Mouse (Mus musculus): ENCODE measurements around the gene Txnrd2. TPM values are rescaled to one million over a fixed set of nuclear protein-coding genes. Genes with fewer than 3 reads are reported as not detected.

Gene Txnrd2
- polyA plus RNA-seq, 1 experiment from 2014 or later, result 83.7 TPM

DNA sequence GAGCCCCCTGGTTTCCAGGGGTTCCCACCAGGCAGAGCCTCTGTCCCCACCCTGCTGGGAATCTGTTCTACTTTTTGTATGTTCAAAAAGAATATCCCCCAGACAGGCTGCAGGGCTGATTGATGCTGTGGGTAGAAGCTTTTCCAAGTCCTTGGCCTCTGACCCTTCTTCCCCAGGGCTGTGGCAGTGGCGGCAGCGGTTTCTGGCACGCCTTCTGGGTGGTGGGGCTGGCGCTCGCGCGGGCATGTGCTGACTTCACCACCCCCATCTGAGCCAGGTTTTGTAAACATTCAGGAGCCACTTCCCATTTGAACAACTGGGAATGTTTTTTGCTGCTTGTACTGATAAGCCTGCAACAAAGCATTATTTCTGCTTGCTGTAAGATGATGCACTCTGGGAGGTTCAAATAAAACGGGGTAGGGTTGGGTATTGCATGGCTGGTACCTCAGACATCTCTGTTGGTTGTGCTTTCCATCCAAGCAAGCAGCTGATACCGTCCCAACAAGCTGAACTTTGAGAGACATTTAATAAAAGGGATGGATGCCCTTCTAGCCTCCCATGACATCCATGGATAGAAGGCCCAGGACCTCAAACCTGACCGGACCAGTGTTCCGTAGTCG, 33.3 kb downstream of the Txnrd2 start:
- WGBS, result 8% methylated on average over 12 of the region's 12 CpGs
- Histone ChIP-seq H3K9me3 (ENCODE audit: control insufficient read depth, low read length) (no peaks in the 10 kb centered on the region), H3K9ac (ENCODE audit: low read depth, low read length) (peak overlapping the region; percentile 6; the same call in 1 of the 2 replicates), H3K4me3 (ENCODE audit: low read depth, low read length) (peak overlapping the region; percentile 1; the same call in 1 of the 2 replicates), H3K4me1 (replicated peaks; ENCODE audit: control insufficient read depth, insufficient read depth, low read length) (peaks cover 26% of the 10 kb centered on the region), H3K27ac (ENCODE audit: low read depth, low read length) (peak overlapping the region; percentile 38; the same call in 1 of the 2 replicates), H3K27me3 (replicated peaks; ENCODE audit: control insufficient read depth, insufficient read depth, low read length) (no peaks in the 10 kb centered on the region), H3K4me2 (peak overlapping the region; percentile 45), H3K36me3 (ENCODE audit: control insufficient read depth, insufficient read depth, low read length) (peaks cover 28% of the 10 kb centered on the region)
- ATAC-seq (replicated peaks; ENCODE audit: low FRiP score) (peak; percentile 22), DNase-seq (ENCODE audit: low spot score) (no peak)

DNA sequence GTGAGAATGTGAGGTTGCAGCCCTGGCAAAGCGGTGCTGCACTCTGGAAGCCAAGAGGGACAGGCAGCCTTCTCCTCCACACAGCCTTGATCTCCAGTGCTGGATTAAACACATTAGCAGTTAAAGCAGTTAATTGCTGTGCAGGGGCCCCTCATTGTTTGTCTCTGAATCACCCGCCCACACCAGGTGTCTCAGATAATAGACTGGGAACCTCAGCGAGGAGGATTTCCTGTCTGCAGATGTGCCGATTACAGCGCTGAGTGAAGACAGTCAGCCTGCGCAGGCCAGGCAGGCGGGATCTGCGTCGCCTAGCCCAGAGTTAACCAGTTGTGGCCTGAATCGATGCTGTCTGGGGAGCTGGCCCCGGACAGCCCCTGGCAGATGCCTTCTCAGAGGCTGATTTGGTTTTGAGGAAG, 33.8 kb downstream of the Txnrd2 start:
- Histone ChIP-seq H3K27ac (ENCODE audit: low read depth, low read length) (no peak overlapping the region), H3K4me3 (ENCODE audit: low read depth, low read length) (no peak overlapping the region; the same call in 1 of the 2 replicates)
- peak; percentile 73 for DNase-seq (ENCODE audit: low spot score)

DNA sequence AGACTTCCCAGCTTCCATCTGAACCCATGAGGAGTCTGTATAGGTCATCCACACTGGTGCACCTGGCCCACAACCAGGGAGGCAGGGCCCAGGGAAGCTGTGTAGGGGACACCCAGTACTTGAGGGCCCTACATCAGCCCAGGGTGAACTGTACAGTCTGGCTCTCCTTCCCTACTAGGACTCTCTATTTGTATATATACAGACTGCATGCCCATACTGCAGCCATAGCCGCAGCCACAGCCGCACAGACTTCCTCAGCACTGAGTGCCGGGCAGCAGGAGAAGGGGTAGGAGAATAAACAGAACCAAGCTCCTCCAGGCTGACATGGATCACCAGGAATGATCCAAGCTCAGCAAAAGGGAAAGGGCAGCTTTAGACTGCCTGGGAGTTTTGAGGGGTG, 34.6 kb downstream of the Txnrd2 start:
- H3K36me3 ChIP-seq (ENCODE audit: control insufficient read depth, insufficient read depth, low read length), result peaks cover 25% of the 10 kb centered on the region

More for the DNA sequence above, 33.8 kb downstream of the Txnrd2 start:
- WGBS, result under 1% methylated on average over 11 of the region's 11 CpGs
- Histone ChIP-seq H3K27me3 (replicated peaks; ENCODE audit: control insufficient read depth, insufficient read depth, low read length) (no peaks in the 10 kb centered on the region), H3K9me3 (ENCODE audit: control insufficient read depth, low read length) (no peaks in the 10 kb centered on the region), H3K4me1 (replicated peaks; ENCODE audit: control insufficient read depth, insufficient read depth, low read length) (peaks cover 26% of the 10 kb centered on the region), H3K4me2 (peak overlapping the region; percentile 45), H3K36me3 (ENCODE audit: control insufficient read depth, insufficient read depth, low read length) (peaks cover 25% of the 10 kb centered on the region), H3K9ac (ENCODE audit: low read depth, low read length) (no peak overlapping the region)
- ATAC-seq (replicated peaks; ENCODE audit: low FRiP score), result peak; percentile 87

DNA sequence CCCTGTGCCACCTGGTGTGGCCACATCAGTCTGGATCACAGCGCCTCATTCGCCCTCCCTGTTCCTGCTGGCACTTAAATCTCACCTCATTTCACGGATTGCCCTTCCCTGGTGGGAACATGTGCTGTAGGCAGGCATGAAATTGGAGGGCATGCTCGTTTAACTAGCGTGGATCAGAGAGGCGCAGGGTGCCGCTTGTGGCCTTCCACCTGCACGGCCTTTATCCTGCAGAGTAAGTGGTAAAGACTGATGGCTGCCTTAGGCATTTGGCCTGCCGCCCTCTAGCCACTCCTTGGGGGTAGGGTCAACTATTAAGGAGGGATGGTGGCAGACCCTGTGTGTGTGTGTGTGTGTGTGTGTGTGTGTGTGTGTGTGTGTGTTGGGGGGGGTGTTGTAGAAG, 35.8 kb downstream of the Txnrd2 start:
- 84% methylated on average over 9 of the region's 9 CpGs for WGBS
- ATAC-seq (replicated peaks; ENCODE audit: low FRiP score) (no peak), DNase-seq (ENCODE audit: low spot score) (no peak)
- H3K27me3 ChIP-seq (replicated peaks; ENCODE audit: control insufficient read depth, insufficient read depth, low read length), result no peaks in the 10 kb centered on the region
- peaks cover 26% of the 10 kb centered on the region for H3K4me1 ChIP-seq (replicated peaks; ENCODE audit: control insufficient read depth, insufficient read depth, low read length)
- no peak overlapping the region for H3K4me3 ChIP-seq (ENCODE audit: low read depth, low read length)
- H3K36me3 ChIP-seq (ENCODE audit: control insufficient read depth, insufficient read depth, low read length), result peaks cover 21% of the 10 kb centered on the region
- no peak overlapping the region for H3K27ac ChIP-seq (ENCODE audit: low read depth, low read length)
- no peaks in the 10 kb centered on the region for H3K9me3 ChIP-seq (ENCODE audit: control insufficient read depth, low read length)
- H3K9ac ChIP-seq (ENCODE audit: low read depth, low read length), result no peak overlapping the region
- H3K4me2 ChIP-seq, result no peak overlapping the region

More for the DNA sequence above, 34.6 kb downstream of the Txnrd2 start:
- no peak overlapping the region for H3K9ac ChIP-seq (ENCODE audit: low read depth, low read length)
- H3K27me3 ChIP-seq (replicated peaks; ENCODE audit: control insufficient read depth, insufficient read depth, low read length), result no peaks in the 10 kb centered on the region
- H3K4me3 ChIP-seq (ENCODE audit: low read depth, low read length), result no peak overlapping the region
- DNase-seq (ENCODE audit: low spot score) (no peak), ATAC-seq (replicated peaks; ENCODE audit: low FRiP score) (no peak)
- H3K9me3 ChIP-seq (ENCODE audit: control insufficient read depth, low read length), result no peaks in the 10 kb centered on the region
- H3K4me1 ChIP-seq (replicated peaks; ENCODE audit: control insufficient read depth, insufficient read depth, low read length), result peaks cover 26% of the 10 kb centered on the region
- no peak overlapping the region for H3K4me2 ChIP-seq
- H3K27ac ChIP-seq (ENCODE audit: low read depth, low read length), result no peak overlapping the region
- WGBS, result 96% methylated on average over 3 of the region's 3 CpGs

DNA sequence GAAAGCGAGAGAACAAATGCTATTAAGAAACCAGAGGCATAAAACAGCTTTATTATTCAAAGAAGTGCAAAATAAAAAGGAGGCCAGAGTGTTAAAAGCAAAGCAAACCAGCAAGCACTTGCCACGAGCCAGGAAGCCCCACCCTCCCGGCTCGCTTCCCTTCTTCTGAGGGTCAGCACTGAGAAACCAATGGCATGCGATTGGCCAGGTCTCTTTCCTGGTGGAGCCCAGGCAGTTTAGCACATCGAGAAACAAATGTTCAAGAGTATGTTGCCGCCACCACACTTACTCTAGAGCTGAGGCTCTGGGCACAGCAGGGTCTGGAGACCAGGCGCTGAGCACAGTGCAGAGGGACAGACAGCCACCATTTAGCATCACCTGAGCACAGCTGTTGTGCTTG, 36.4 kb downstream of the Txnrd2 start:
- no peaks in the 10 kb centered on the region for H3K9me3 ChIP-seq (ENCODE audit: control insufficient read depth, low read length)
- no peak overlapping the region for H3K4me3 ChIP-seq (ENCODE audit: low read depth, low read length)
- no peaks in the 10 kb centered on the region for H3K27me3 ChIP-seq (replicated peaks; ENCODE audit: control insufficient read depth, insufficient read depth, low read length)
- H3K4me2 ChIP-seq, result no peak overlapping the region
- H3K27ac ChIP-seq (ENCODE audit: low read depth, low read length), result no peak overlapping the region
- H3K4me1 ChIP-seq (replicated peaks; ENCODE audit: control insufficient read depth, insufficient read depth, low read length), result peaks cover 26% of the 10 kb centered on the region
- WGBS, result 49% methylated on average over 8 of the region's 8 CpGs
- DNase-seq (ENCODE audit: low spot score) (no peak), ATAC-seq (replicated peaks; ENCODE audit: low FRiP score) (no peak)
- no peak overlapping the region for H3K9ac ChIP-seq (ENCODE audit: low read depth, low read length)
- peaks cover 16% of the 10 kb centered on the region for H3K36me3 ChIP-seq (ENCODE audit: control insufficient read depth, insufficient read depth, low read length)

DNA sequence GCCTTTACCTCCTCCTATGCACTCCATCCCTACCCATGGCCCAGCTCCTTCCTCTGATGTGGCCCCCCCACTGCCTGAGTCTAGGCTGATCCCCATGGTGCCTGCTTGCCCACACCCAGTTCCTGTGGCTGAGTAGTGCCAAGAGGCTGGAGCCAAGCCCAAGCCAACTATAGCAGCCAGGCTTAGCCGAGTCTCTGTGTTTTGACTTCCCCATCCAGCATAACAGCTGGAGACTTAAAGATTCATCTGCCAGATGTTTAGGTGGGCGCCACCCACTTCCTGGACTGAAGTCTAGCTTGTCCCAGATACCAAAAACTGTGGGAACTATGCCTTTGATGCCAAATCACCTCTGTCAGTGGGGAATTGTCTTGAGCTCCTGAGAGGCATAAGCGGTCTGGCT, 38.1 kb downstream of the Txnrd2 start:
- no peak overlapping the region for H3K4me3 ChIP-seq (ENCODE audit: low read depth, low read length)
- H3K9me3 ChIP-seq (ENCODE audit: control insufficient read depth, low read length), result no peaks in the 10 kb centered on the region
- no peaks in the 10 kb centered on the region for H3K27me3 ChIP-seq (replicated peaks; ENCODE audit: control insufficient read depth, insufficient read depth, low read length)
- peaks cover 15% of the 10 kb centered on the region for H3K4me1 ChIP-seq (replicated peaks; ENCODE audit: control insufficient read depth, insufficient read depth, low read length)
- H3K27ac ChIP-seq (ENCODE audit: low read depth, low read length), result no peak overlapping the region
- no peak overlapping the region for H3K9ac ChIP-seq (ENCODE audit: low read depth, low read length)
- ATAC-seq (replicated peaks; ENCODE audit: low FRiP score) (no peak), DNase-seq (ENCODE audit: low spot score) (no peak)
- peaks cover 9% of the 10 kb centered on the region for H3K36me3 ChIP-seq (ENCODE audit: control insufficient read depth, insufficient read depth, low read length)
- no peak overlapping the region for H3K4me2 ChIP-seq
- WGBS, result 71% methylated on average over 3 of the region's 3 CpGs

DNA sequence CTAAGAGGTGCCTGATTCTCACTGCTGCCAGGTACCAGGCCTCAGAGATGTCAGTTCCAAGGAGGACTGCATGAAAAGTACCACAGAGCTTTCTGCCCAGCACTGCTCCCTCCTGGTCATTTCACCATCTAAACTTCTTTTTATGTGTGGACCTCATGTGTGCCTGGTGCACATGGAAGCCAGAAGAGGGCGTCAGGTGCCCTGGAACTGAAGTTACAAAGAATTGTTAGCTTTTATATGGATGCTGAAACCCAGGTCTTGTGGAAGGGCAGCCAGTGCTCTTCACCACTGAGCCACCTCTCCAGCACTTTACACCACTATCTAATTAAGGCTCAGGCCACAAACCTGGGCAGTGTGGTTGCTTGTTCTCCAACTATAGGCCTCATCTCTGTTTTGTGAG, 44.6 kb downstream of the Txnrd2 start:
- Histone ChIP-seq H3K9me3 (ENCODE audit: control insufficient read depth, low read length) (no peaks in the 10 kb centered on the region), H3K27ac (ENCODE audit: low read depth, low read length) (no peak overlapping the region), H3K27me3 (replicated peaks; ENCODE audit: control insufficient read depth, insufficient read depth, low read length) (no peaks in the 10 kb centered on the region), H3K36me3 (ENCODE audit: control insufficient read depth, insufficient read depth, low read length) (peaks cover 19% of the 10 kb centered on the region), H3K4me1 (replicated peaks; ENCODE audit: control insufficient read depth, insufficient read depth, low read length) (no peaks in the 10 kb centered on the region), H3K4me3 (ENCODE audit: low read depth, low read length) (no peak overlapping the region), H3K4me2 (no peak overlapping the region), H3K9ac (ENCODE audit: low read depth, low read length) (no peak overlapping the region)
- ATAC-seq (replicated peaks; ENCODE audit: low FRiP score), result no peak
- 50% methylated on average over 1 of the region's 1 CpGs for WGBS
- DNase-seq (ENCODE audit: low spot score), result no peak

DNA sequence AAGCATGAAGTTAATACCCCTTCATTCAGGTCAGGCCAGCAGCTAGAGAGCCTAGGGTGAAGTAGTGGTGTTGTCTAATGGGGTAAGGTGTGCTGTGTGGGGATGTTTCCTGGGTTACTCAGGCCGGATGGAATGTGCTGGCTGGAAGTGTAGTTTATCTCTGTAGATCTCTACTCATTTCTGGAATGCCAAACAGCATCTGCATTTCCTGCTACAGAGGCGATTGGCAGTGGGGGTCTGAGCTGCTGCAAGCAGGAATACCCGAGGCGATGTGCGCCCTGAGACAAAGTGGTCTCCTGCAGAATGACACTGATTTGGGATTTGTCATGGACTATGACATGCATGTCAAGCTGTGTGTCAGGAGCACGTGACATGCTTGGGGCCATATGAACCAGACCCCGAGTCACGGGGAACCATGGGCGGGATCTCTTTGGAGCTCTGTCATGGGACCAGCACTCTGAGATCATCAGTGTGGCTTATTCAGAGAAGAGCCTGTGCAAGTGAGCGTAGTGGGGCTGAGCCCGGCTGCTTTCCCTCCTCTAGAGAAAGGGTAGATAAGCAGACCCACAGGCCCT, 45.3 kb downstream of the Txnrd2 start:
- Histone ChIP-seq H3K9ac (ENCODE audit: low read depth, low read length) (no peak overlapping the region), H3K4me2 (no peak overlapping the region), H3K4me3 (ENCODE audit: low read depth, low read length) (no peak overlapping the region), H3K9me3 (ENCODE audit: control insufficient read depth, low read length) (no peaks in the 10 kb centered on the region), H3K4me1 (replicated peaks; ENCODE audit: control insufficient read depth, insufficient read depth, low read length) (no peaks in the 10 kb centered on the region), H3K27ac (ENCODE audit: low read depth, low read length) (no peak overlapping the region), H3K36me3 (ENCODE audit: control insufficient read depth, insufficient read depth, low read length) (peaks cover 19% of the 10 kb centered on the region), H3K27me3 (replicated peaks; ENCODE audit: control insufficient read depth, insufficient read depth, low read length) (no peaks in the 10 kb centered on the region)
- DNase-seq (ENCODE audit: low spot score) (no peak), ATAC-seq (replicated peaks; ENCODE audit: low FRiP score) (no peak)
- 80% methylated on average over 11 of the region's 11 CpGs for WGBS

DNA sequence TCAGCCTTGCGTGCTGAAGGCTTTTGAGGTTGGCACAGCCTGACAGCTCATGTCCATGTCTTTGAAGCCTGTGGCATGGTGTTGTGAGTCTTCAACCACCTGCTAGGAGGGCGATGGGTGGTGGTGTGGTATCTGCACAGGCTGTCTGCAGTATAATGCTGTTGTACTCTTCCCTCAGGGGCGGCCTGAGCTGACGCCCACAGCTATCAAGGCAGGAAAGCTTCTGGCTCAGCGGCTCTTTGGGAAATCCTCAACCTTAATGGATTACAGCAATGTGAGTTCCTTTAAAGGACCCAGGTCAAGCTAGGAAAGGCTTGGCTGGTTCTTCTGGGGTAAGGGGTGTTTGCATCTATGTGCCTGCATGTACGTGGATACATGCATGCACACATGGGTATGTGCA, 45.8 kb downstream of the Txnrd2 start:
- Histone ChIP-seq H3K27me3 (replicated peaks; ENCODE audit: control insufficient read depth, insufficient read depth, low read length) (no peaks in the 10 kb centered on the region), H3K9ac (ENCODE audit: low read depth, low read length) (no peak overlapping the region), H3K9me3 (ENCODE audit: control insufficient read depth, low read length) (no peaks in the 10 kb centered on the region), H3K4me1 (replicated peaks; ENCODE audit: control insufficient read depth, insufficient read depth, low read length) (no peaks in the 10 kb centered on the region), H3K4me3 (ENCODE audit: low read depth, low read length) (no peak overlapping the region), H3K27ac (ENCODE audit: low read depth, low read length) (no peak overlapping the region), H3K4me2 (no peak overlapping the region), H3K36me3 (ENCODE audit: control insufficient read depth, insufficient read depth, low read length) (peaks cover 20% of the 10 kb centered on the region)
- no peak for ATAC-seq (replicated peaks; ENCODE audit: low FRiP score)
- WGBS, result 89% methylated on average over 6 of the region's 6 CpGs
- no peak for DNase-seq (ENCODE audit: low spot score)
